In the genomic region with DNA sequence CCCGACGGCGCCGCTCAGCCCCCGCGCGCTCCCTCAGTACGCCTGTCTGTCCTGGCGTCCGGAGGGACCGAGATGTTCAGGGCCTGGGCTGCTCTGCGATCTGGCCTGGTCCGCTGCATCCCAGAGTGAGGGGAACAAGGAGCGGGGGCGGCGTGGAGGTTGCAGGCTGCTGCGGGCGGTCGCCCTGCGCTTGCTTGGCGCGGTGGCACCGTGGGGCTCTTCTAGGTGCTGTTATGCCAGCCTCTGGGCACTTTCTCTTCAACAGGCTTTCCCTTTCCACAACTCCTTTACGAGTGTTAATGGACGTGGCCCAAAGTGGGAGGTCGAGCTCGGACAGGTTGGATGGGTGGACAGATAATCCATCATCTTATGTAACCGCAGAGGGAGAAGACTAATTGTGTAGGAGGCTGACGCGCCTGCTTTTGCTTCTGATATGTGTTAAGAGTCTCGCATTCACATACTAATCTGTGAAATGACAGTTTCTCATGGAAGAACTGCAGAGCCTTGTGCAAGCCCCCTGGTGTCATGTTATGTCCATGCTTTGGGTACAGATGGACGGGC, we compare ENCODE assay signal across 8 mouse cellular contexts. TPM values are rescaled to one million over a fixed set of nuclear protein-coding genes. Genes with fewer than 3 reads are reported as not detected.
DNase-seq lines count a peak whose midpoint lies in the region; ATAC-seq lines count a peak whose summit lies in the region.

No protein-coding gene starts in this region.

- no peaks in the 10 kb centered on the region for H3K27me3 ChIP-seq in forebrain, embryonic 14.5 days (replicated peaks; ENCODE audit: control insufficient read depth, insufficient read depth, low read length)
- H3K27me3 ChIP-seq in midbrain, embryonic 12.5 days, result peaks cover 47% of the 10 kb centered on the region

- peak overlapping the region; percentile 70 for H3K4me3 ChIP-seq in forebrain, embryonic 14.5 days (ENCODE audit: low read depth, low read length)
- H3K4me3 ChIP-seq in midbrain, embryonic 12.5 days, result peak overlapping the region; percentile 54

- H3K4me1 ChIP-seq in forebrain, embryonic 14.5 days (ENCODE audit: control insufficient read depth, insufficient read depth, low read length), result peaks cover 27% of the 10 kb centered on the region
- peaks cover 33% of the 10 kb centered on the region for H3K4me1 ChIP-seq in midbrain, embryonic 12.5 days

- peak; percentile 48 for DNase-seq in adrenal gland, postnatal 25 days
- no peak for DNase-seq in adrenal gland, adult 2 months
- DNase-seq in ovary, postnatal 36 days (ENCODE audit: low spot score), result peak; percentile 57
- no peak for DNase-seq in ovary, postnatal 14 days (ENCODE audit: low spot score)
- peak; percentile 27 for DNase-seq in forebrain, embryonic 14.5 days (ENCODE audit: low spot score)
- DNase-seq in layer of hippocampus, postnatal 10 days (ENCODE audit: low spot score in 2 of 2), result peak; percentile 52 to 64
- no peak for DNase-seq in frontal cortex, postnatal 14 days (ENCODE audit: low spot score in 2 of 2)

- no peaks in the 10 kb centered on the region for H3K36me3 ChIP-seq in forebrain, embryonic 14.5 days (ENCODE audit: control insufficient read depth, insufficient read depth, low read length)
- no peaks in the 10 kb centered on the region for H3K36me3 ChIP-seq in midbrain, embryonic 12.5 days

- peak; percentile 21 for ATAC-seq in forebrain, embryonic 14.5 days
- peak; percentile 10; the same call in 1 of the 2 replicates for ATAC-seq in midbrain, embryonic 12.5 days (ENCODE audit: low FRiP score, low read depth)

- 6% methylated on average over 32 of the region's 32 CpGs for WGBS in forebrain, embryonic 14.5 days
- 8% methylated on average over 32 of the region's 32 CpGs for WGBS in midbrain, embryonic 12.5 days

- H3K27ac ChIP-seq in forebrain, embryonic 14.5 days (ENCODE audit: low read depth, low read length), result no peak overlapping the region
- H3K27ac ChIP-seq in midbrain, embryonic 12.5 days (replicated peaks), result no peak overlapping the region

- H3K9me3 ChIP-seq in forebrain, embryonic 14.5 days (replicated peaks; ENCODE audit: control insufficient read depth, low read length), result no peaks in the 10 kb centered on the region
- no peaks in the 10 kb centered on the region for H3K9me3 ChIP-seq in midbrain, embryonic 12.5 days

- H3K9ac ChIP-seq in forebrain, embryonic 14.5 days (ENCODE audit: low read length), result peak overlapping the region; percentile 81
- peak overlapping the region; percentile 68 for H3K9ac ChIP-seq in midbrain, embryonic 12.5 days (replicated peaks)

- peak overlapping the region; percentile 97 for H3K4me2 ChIP-seq in forebrain, embryonic 14.5 days (ENCODE audit: low read length)
- peak overlapping the region; percentile 93 for H3K4me2 ChIP-seq in midbrain, embryonic 12.5 days (replicated peaks)

RNA-seq across cellular contexts. Expression of a gene that starts 0.9 kb away (rescaled TPM):
- 12.0 and 17.0 TPM in 2 replicates for total RNA-seq in adrenal gland, postnatal 25 days (2021)
- 10 to 100 TPM; 17.0 to 23.2 TPM for total RNA-seq in adrenal gland, adult 2 months (2021)
- polyA plus RNA-seq in adrenal gland, adult 2 months (2012; rRNA removed), result 42.3 and 46.7 TPM in 2 replicates
- 18.7 and 25.2 TPM in 2 replicates for polyA plus RNA-seq in forebrain, embryonic 14.5 days (2014; fragmentation: Nextera tagmentation; extraction: Ambion mirVana)
- 100 to 1,000 TPM in 1 of 2 experiments, 10 to 100 TPM in 1; 96.2 to 102 TPM for total RNA-seq in layer of hippocampus, postnatal 10 days (2021)
- 10.1 and 10.2 TPM in 2 replicates for polyA plus RNA-seq in midbrain, embryonic 12.5 days (2016; fragmentation: Nextera tagmentation; extraction: Ambion mirVana)

RNA-seq across cellular contexts. Expression of a gene that starts 30.3 kb away (rescaled TPM):
- 33.9 and 43.4 TPM in 2 replicates for total RNA-seq in adrenal gland, postnatal 25 days (2021)
- total RNA-seq in adrenal gland, adult 2 months (2021), result 10 to 100 TPM; 26.0 to 34.9 TPM
- 56.8 and 66.5 TPM in 2 replicates for polyA plus RNA-seq in adrenal gland, adult 2 months (2012; rRNA removed)
- polyA plus RNA-seq in forebrain, embryonic 14.5 days (2014; fragmentation: Nextera tagmentation; extraction: Ambion mirVana), result 90.0 and 92.7 TPM in 2 replicates
- 10 to 100 TPM; 43.0 to 44.5 TPM for total RNA-seq in layer of hippocampus, postnatal 10 days (2021)
- 96.1 and 109 TPM in 2 replicates for polyA plus RNA-seq in midbrain, embryonic 12.5 days (2016; fragmentation: Nextera tagmentation; extraction: Ambion mirVana)

Comparison
In these comparisons a context has a peak if more than half of its experiments do, and no peak if none do; other contexts are left out.
1. DNase-seq: peak in adrenal gland, postnatal 25 days (single experiment), ovary, postnatal 36 days (single experiment), forebrain, embryonic 14.5 days (single experiment) and layer of hippocampus, postnatal 10 days (2 of 2); none in adrenal gland, adult 2 months (single experiment), ovary, postnatal 14 days (single experiment) and frontal cortex, postnatal 14 days (0 of 2).